Mouse (Mus musculus): Measurements from ENCODE around the gene Tiam1. TPM values are rescaled to one million over a fixed set of nuclear protein-coding genes. Genes with fewer than 3 reads are reported as not detected.
A peak's percentile ranks its signal among the peaks of the same experiment; 100 is the strongest.

Tiam1 gene
- polyA plus RNA-seq, 1 experiment from 2014 or later, result 31.5 TPM

- no peak overlapping the region for H3K4me2 ChIP-seq
- no peaks in the 10 kb centered on the region for H3K9me3 ChIP-seq
- no peaks in the 10 kb centered on the region for H3K27me3 ChIP-seq
- no peak for ATAC-seq (ENCODE audit: low FRiP score)
- H3K27ac ChIP-seq, result no peak overlapping the region
- H3K4me1 ChIP-seq, result peaks cover 9% of the 10 kb centered on the region
- no peak overlapping the region for H3K4me3 ChIP-seq (replicated peaks)
- WGBS, result 93% methylated on average over 6 of the region's 6 CpGs
- 0 out of 2 replicates have a peak, but pooled peaks cover 7% of the 10 kb centered on the region for H3K36me3 ChIP-seq (replicated peaks)
- H3K9ac ChIP-seq, result no peak overlapping the region
Observed at GRCm38 (mm10) chr16:90008504-90008903, 135.1 kb downstream of the Tiam1 start.

GRCm38 (mm10) chr16:90007391-90007977 lies 136.1 kb downstream of the Tiam1 start:
- Histone ChIP-seq H3K36me3 (replicated peaks) (0 out of 2 replicates have a peak, but pooled peaks cover 7% of the 10 kb centered on the region), H3K4me1 (peaks cover 7% of the 10 kb centered on the region), H3K27me3 (no peaks in the 10 kb centered on the region), H3K4me3 (replicated peaks) (no peak overlapping the region), H3K9ac (no peak overlapping the region), H3K4me2 (no peak overlapping the region), H3K9me3 (no peaks in the 10 kb centered on the region), H3K27ac (no peak overlapping the region)
- 87% methylated on average over 13 of the region's 13 CpGs for WGBS
- ATAC-seq (ENCODE audit: low FRiP score), result no peak

DNA sequence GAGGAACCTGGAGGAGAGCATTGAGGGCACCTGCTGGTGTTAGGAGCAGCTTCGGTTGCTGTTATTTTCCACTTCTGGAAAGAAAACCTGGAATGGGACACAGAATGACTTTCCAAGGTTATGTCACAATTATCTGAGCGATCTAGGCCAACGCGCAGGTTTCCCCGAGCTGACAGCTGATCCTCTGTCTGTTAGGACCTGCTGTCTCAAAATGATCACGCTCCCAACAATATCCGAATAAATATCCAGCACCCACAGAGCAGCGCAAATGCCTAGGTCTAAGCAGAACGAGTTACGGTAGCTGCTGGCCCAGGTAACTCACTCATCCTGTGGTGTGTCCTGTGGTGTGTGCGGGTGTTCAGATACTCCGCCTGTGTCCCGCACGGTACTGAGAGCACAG lies 140.0 kb downstream of the Tiam1 start:
- Histone ChIP-seq H3K9ac (no peak overlapping the region), H3K4me3 (replicated peaks) (no peak overlapping the region), H3K36me3 (replicated peaks) (no peaks in the 10 kb centered on the region), H3K4me1 (no peaks in the 10 kb centered on the region), H3K27me3 (no peaks in the 10 kb centered on the region), H3K27ac (no peak overlapping the region), H3K4me2 (no peak overlapping the region), H3K9me3 (no peaks in the 10 kb centered on the region)
- 95% methylated on average over 14 of the region's 14 CpGs for WGBS
- no peak for ATAC-seq (ENCODE audit: low FRiP score)

DNA sequence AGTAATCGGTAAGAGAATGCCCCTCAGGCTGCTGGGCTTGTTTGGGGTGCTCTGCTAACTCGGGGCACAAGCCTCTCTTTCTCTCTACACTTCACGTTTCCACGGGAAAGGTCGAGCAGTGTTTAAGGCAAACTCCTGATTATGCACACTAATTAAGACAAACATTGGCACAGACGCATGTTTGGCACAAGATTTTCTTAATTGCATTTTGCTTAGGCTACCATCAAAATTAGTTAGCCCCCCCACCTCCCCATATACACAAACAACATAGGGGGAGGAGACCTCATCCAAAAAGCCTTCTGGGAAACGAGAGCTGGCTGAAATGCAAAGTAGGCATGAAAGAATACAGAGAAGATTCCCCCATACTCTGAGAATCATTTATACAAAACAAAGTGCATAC lies 148.4 kb downstream of the Tiam1 start:
- Histone ChIP-seq H3K4me3 (replicated peaks) (no peak overlapping the region), H3K4me2 (no peak overlapping the region), H3K9ac (no peak overlapping the region), H3K27me3 (no peaks in the 10 kb centered on the region), H3K4me1 (0 out of 2 replicates have a peak, but pooled peaks cover 2% of the 10 kb centered on the region), H3K36me3 (replicated peaks) (peaks cover 7% of the 10 kb centered on the region), H3K27ac (no peak overlapping the region), H3K9me3 (0 out of 2 replicates have a peak, but pooled peaks cover 7% of the 10 kb centered on the region)
- ATAC-seq (ENCODE audit: low FRiP score), result no peak; the same call in 1 of the 2 replicates
- 61% methylated on average over 7 of the region's 7 CpGs for whole genome bisulfite sequencing

GRCm38 (mm10) chr16:89993991-89994825 lies 149.4 kb downstream of the Tiam1 start:
- Histone ChIP-seq H3K9me3 (0 out of 2 replicates have a peak, but pooled peaks cover 7% of the 10 kb centered on the region), H3K27ac (no peak overlapping the region), H3K27me3 (no peaks in the 10 kb centered on the region), H3K4me1 (0 out of 2 replicates have a peak, but pooled peaks cover 2% of the 10 kb centered on the region), H3K4me2 (no peak overlapping the region), H3K9ac (no peak overlapping the region), H3K4me3 (replicated peaks) (no peak overlapping the region), H3K36me3 (replicated peaks) (peaks cover 7% of the 10 kb centered on the region)
- 90% methylated on average over 17 of the region's 17 CpGs for WGBS
- ATAC-seq (ENCODE audit: low FRiP score), result no peak

DNA sequence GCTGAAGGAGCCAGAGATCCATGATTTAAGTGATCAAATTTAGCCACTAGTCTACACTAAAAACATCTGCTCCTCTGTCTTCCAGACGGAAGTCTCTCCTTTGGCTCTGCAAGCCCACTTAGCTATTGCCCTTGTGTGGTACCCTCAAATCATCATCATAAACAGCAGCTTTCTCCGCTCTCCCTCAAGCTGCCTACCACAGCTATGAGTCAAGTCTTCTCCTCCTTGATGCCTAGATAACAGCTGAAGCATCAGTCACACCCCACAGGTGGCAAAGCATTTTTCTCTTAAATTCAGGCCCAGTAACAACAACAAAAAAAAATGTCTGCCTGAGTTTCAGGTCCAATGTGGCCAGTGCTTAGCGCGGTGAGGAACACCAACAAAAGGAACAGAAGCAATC lies 150.1 kb downstream of the Tiam1 start:
- no peak for ATAC-seq (ENCODE audit: low FRiP score)
- Histone ChIP-seq H3K4me3 (replicated peaks) (no peak overlapping the region), H3K4me1 (0 out of 2 replicates have a peak, but pooled peaks cover 2% of the 10 kb centered on the region), H3K27me3 (no peaks in the 10 kb centered on the region), H3K9me3 (0 out of 2 replicates have a peak, but pooled peaks cover 7% of the 10 kb centered on the region), H3K36me3 (replicated peaks) (peaks cover 7% of the 10 kb centered on the region), H3K9ac (no peak overlapping the region), H3K4me2 (no peak overlapping the region), H3K27ac (no peak overlapping the region)
- 96% methylated on average over 4 of the region's 4 CpGs for WGBS

DNA sequence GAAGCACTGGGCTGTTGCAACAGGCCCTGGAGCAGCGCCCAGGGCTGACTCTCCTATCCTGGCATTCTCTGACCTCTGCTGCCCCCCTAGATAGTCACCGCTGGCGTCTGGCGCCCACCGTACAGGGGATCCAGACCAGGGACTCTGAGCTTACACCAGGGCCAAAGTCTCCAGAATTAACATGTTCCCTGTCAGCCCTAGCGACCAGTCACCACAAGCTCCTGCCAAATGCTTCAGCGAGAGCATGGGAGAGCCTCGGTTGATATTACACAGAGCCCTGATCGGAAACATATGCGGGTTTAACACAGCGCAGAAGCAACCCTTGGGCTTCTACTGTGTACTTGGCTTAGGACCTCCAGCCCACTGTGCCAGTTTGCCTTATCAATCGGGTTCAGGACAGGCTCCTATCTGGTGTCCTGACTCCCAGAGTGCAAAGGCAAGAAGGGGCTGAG lies 151.8 kb downstream of the Tiam1 start:
- no peak for ATAC-seq (ENCODE audit: low FRiP score)
- WGBS, result 87% methylated on average over 12 of the region's 12 CpGs
- Histone ChIP-seq H3K4me2 (no peak overlapping the region), H3K9me3 (0 out of 2 replicates have a peak, but pooled peaks cover 7% of the 10 kb centered on the region), H3K4me3 (replicated peaks) (no peak overlapping the region), H3K27me3 (no peaks in the 10 kb centered on the region), H3K9ac (no peak overlapping the region), H3K36me3 (replicated peaks) (peaks cover 7% of the 10 kb centered on the region), H3K4me1 (peaks cover 7% of the 10 kb centered on the region), H3K27ac (no peak overlapping the region)

DNA sequence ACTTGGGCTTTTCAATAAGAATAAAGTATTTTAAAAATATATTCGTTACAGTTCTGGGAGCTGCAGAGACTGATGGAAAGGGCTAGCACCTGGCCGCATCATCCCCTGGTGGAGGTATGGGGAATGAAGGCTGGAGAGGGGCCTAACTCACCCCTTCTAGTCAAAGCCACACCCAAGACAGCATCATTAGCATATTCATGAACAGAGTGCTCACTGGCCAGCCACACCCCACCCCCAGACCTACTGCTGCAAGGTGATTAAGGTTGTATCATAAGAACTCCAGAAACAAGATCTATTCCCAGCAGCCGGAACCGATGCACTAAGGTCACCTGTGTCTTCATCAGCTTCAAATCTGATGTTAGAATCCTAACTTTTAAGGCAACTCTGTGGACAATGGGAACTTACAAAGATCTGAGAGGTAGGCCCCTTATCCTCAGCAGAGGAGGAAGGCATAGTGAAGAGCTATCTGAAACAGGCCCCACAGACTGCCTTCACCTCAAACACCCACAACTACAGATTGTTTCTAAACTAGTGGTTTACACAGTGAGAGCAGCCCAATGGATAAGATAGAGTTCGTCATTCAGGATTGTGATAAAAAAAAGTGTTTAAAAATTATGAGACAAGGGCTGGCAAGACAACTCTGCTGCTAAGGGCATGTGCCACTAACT lies 153.1 kb downstream of the Tiam1 start:
- WGBS, result 87% methylated on average over 5 of the region's 5 CpGs
- peaks cover 12% of the 10 kb centered on the region for H3K4me1 ChIP-seq
- no peaks in the 10 kb centered on the region for H3K9me3 ChIP-seq
- no peak overlapping the region for H3K27ac ChIP-seq
- no peak overlapping the region for H3K4me3 ChIP-seq (replicated peaks)
- no peak for ATAC-seq (ENCODE audit: low FRiP score)
- no peaks in the 10 kb centered on the region for H3K27me3 ChIP-seq
- H3K4me2 ChIP-seq, result no peak overlapping the region
- H3K36me3 ChIP-seq (replicated peaks), result no peaks in the 10 kb centered on the region
- H3K9ac ChIP-seq, result no peak overlapping the region

DNA sequence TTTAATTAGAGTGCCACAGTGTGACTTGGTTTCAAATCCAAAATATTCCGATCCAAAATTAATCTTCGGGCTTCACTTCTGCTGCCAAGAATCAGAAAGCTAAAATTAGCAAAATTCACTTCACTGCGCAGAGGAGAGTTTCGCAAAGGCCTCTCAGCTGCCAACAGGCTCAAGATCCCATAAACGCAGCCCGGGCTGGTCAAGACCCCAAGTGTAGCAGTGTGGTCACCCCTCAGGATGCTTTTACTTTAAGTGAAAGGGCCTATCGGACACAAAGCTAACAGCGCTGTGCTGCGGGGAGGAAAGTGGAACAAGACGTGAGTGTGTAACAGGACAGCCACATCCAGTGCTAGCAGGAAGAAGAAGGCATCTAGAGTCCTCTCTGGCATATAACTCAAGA lies 153.8 kb downstream of the Tiam1 start:
- Histone ChIP-seq H3K36me3 (replicated peaks) (no peaks in the 10 kb centered on the region), H3K27me3 (no peaks in the 10 kb centered on the region), H3K9ac (no peak overlapping the region), H3K9me3 (no peaks in the 10 kb centered on the region), H3K27ac (no peak overlapping the region), H3K4me1 (peaks cover 12% of the 10 kb centered on the region), H3K4me3 (replicated peaks) (no peak overlapping the region), H3K4me2 (no peak overlapping the region)
- no peak for ATAC-seq (ENCODE audit: low FRiP score)
- WGBS, result 92% methylated on average over 10 of the region's 10 CpGs

DNA sequence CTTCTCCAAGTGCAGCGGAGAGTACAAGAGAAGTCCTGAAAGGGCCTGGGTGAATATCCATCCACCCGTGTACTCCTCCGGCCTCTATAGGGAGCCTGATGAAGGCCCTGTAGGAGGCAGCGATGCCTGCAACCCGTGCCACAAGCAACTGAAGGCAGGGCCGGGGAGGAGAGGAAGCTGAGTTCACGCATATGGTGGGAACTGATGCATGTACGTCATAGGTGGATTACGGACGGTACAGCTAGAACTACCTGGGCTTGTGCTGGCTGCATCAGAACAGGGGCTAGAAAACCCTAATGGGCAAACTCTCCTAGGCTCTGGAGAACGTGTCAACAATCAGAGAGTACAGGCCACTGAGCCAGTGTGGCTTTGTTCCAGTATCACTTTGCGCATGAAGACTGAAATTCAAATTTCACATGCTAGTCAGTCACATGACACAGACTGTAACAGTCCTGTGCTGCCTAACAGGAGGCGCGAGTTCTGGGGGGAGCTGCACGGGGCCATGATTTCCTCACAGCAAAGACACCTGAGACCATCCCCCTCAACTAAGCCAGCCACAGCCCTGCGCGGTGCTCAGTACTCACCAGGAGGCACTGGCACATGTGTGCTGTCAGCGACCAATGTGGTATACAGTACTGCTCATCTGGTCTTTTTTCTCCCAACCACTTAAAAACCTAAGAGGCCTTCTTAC lies 156.8 kb downstream of the Tiam1 start:
- Histone ChIP-seq H3K9me3 (no peaks in the 10 kb centered on the region), H3K27ac (no peak overlapping the region), H3K9ac (no peak overlapping the region), H3K27me3 (no peaks in the 10 kb centered on the region), H3K4me2 (no peak overlapping the region), H3K4me1 (peaks cover 12% of the 10 kb centered on the region), H3K36me3 (replicated peaks) (no peaks in the 10 kb centered on the region), H3K4me3 (replicated peaks) (no peak overlapping the region)
- peak; percentile 27; the same call in 1 of the 2 replicates for ATAC-seq (ENCODE audit: low FRiP score)
- WGBS, result 76% methylated on average over 18 of the region's 18 CpGs

- no peaks in the 10 kb centered on the region for H3K9me3 ChIP-seq
- H3K27ac ChIP-seq, result no peak overlapping the region
- no peak for ATAC-seq (ENCODE audit: low FRiP score)
- WGBS, result 84% methylated on average over 20 of the region's 20 CpGs
- no peak overlapping the region for H3K9ac ChIP-seq
- no peaks in the 10 kb centered on the region for H3K36me3 ChIP-seq (replicated peaks)
- no peaks in the 10 kb centered on the region for H3K27me3 ChIP-seq
- H3K4me1 ChIP-seq, result peaks cover 12% of the 10 kb centered on the region
- H3K4me3 ChIP-seq (replicated peaks), result no peak overlapping the region
- H3K4me2 ChIP-seq, result no peak overlapping the region
Observed at GRCm38 (mm10) chr16:89985702-89986481, 157.7 kb downstream of the Tiam1 start.

All from forebrain, embryonic 12.5 days (tissue).